Mouse (Mus musculus): ENCODE results near the gene Kif26b.

- TF ChIP-seq CTCF (IDR thresholded peaks at IDR 0.05) (no peak), EP300 (IDR thresholded peaks at IDR 0.05) (no peak)
Observed at GRCm38 (mm10) chr1:178768976-178769375, 240.1 kb downstream of the Kif26b start.
